16 mouse cellular contexts compared by ENCODE assay signal in genomic region chr9:48721172-48721571, GRCm38 (mm10).
A peak's percentile ranks its signal among the peaks of the same experiment; 100 is the strongest.
DNase-seq lines count a peak whose midpoint lies in the region; ATAC-seq and TF ChIP-seq lines count a peak whose summit lies in the region.
"Had no signal": no experiment of that assay in that cellular context is flagged by ENCODE, and none has a peak within 500 bp of the region (broad histone marks: within the 10 kb centered on the region; RNA-seq: fewer than 3 reads in every experiment).

No protein-coding gene starts in this region.

- no peak for TF ChIP-seq CTCF in hindbrain, postnatal 0 days (IDR thresholded peaks at IDR 0.05; ENCODE audit: low read depth)
- no peak for TF ChIP-seq CTCF in lung, postnatal 0 days (IDR thresholded peaks at IDR 0.05)

- DNase-seq in heart, adult 11 months = peak; percentile 93
- DNase-seq in heart, embryonic 10.5 days (ENCODE audit: low spot score) = no peak
- DNase-seq in hindbrain, embryonic 11.5 days (ENCODE audit: low spot score) = no peak
- DNase-seq in hindbrain, postnatal 0 days (ENCODE audit: low spot score) = no peak
- DNase-seq in lung, postnatal 0 days (ENCODE audit: low spot score) = no peak
- DNase-seq in lung, postnatal 10 days = no peak
- no peak for DNase-seq in embryonic facial prominence, embryonic 10.5 days (ENCODE audit: low spot score)
- DNase-seq: adrenal gland, postnatal 10 days; cerebellum, adult 18-20 months; cerebellum, adult 9-11 months; cerebellum, postnatal 36 days; forebrain, postnatal 0 days; heart, postnatal 10 days had no signal

- no peak overlapping the region for H3K27ac ChIP-seq in heart, embryonic 10.5 days
- H3K27ac ChIP-seq in hindbrain, embryonic 11.5 days (ENCODE audit: low read depth, low read length) = peak overlapping the region; percentile 12; the same call in 1 of the 2 replicates
- no peak overlapping the region for H3K27ac ChIP-seq in hindbrain, postnatal 0 days
- H3K27ac ChIP-seq in lung, postnatal 0 days (ENCODE audit: low read length) = peak overlapping the region; percentile 2; the same call in 1 of the 2 replicates
- H3K27ac ChIP-seq in embryonic facial prominence, embryonic 10.5 days (replicated peaks) = peak overlapping the region; percentile 10; the same call in 1 of the 2 replicates
- H3K27ac ChIP-seq: forebrain, embryonic 13.5 days; heart, embryonic 13.5 days had no signal

- ATAC-seq in hindbrain, embryonic 11.5 days (ENCODE audit: low FRiP score) = no peak
- no peak for ATAC-seq in hindbrain, postnatal 0 days
- no peak for ATAC-seq in lung, postnatal 0 days
- ATAC-seq: forebrain, embryonic 13.5 days; forebrain, postnatal 0 days; intestine, embryonic 16.5 days had no signal

- no peaks in the 10 kb centered on the region for H3K36me3 ChIP-seq in heart, embryonic 10.5 days
- 0 out of 2 replicates have a peak, but pooled peaks cover 2% of the 10 kb centered on the region for H3K36me3 ChIP-seq in hindbrain, embryonic 11.5 days (ENCODE audit: control insufficient read depth, insufficient read depth, low read length)
- H3K36me3 ChIP-seq in hindbrain, postnatal 0 days (ENCODE audit: insufficient read depth, low read length) = no peaks in the 10 kb centered on the region
- H3K36me3 ChIP-seq in lung, postnatal 0 days (ENCODE audit: insufficient read depth, low read length) = peaks cover 15% of the 10 kb centered on the region
- H3K36me3 ChIP-seq in embryonic facial prominence, embryonic 10.5 days (replicated peaks) = peaks cover 19% of the 10 kb centered on the region
- H3K36me3 ChIP-seq: heart, embryonic 13.5 days had no signal

- H3K4me3 ChIP-seq in heart, embryonic 10.5 days = no peak overlapping the region
- H3K4me3 ChIP-seq in hindbrain, embryonic 11.5 days (ENCODE audit: low read depth, low read length) = no peak overlapping the region
- no peak overlapping the region for H3K4me3 ChIP-seq in hindbrain, postnatal 0 days (ENCODE audit: low read length)
- H3K4me3 ChIP-seq in lung, postnatal 0 days (ENCODE audit: low read depth, low read length) = no peak overlapping the region
- no peak overlapping the region for H3K4me3 ChIP-seq in embryonic facial prominence, embryonic 10.5 days
- H3K4me3 ChIP-seq: forebrain, embryonic 13.5 days; heart, embryonic 13.5 days had no signal

- no peak for TF ChIP-seq EP300 in lung, postnatal 0 days (IDR thresholded peaks at IDR 0.05)

- H3K4me1 ChIP-seq in heart, embryonic 10.5 days = peaks cover 22% of the 10 kb centered on the region
- H3K4me1 ChIP-seq in hindbrain, embryonic 11.5 days (replicated peaks; ENCODE audit: control insufficient read depth, insufficient read depth, low read length) = no peaks in the 10 kb centered on the region; the same call in 1 of the 2 replicates
- peaks cover 5% of the 10 kb centered on the region; the same call in 1 of the 2 replicates for H3K4me1 ChIP-seq in hindbrain, postnatal 0 days (ENCODE audit: insufficient read depth, low read length)
- peaks cover 36% of the 10 kb centered on the region for H3K4me1 ChIP-seq in lung, postnatal 0 days (ENCODE audit: insufficient read depth, low read depth, low read length)
- H3K4me1 ChIP-seq in embryonic facial prominence, embryonic 10.5 days = peaks cover 41% of the 10 kb centered on the region

- H3K27me3 ChIP-seq in heart, embryonic 10.5 days (ENCODE audit: insufficient read depth, poor library complexity, severe bottlenecking) = 0 out of 2 replicates have a peak, but pooled peaks cover 4% of the 10 kb centered on the region
- H3K27me3 ChIP-seq in hindbrain, embryonic 11.5 days (ENCODE audit: control insufficient read depth, insufficient read depth, low read length) = no peaks in the 10 kb centered on the region
- no peaks in the 10 kb centered on the region for H3K27me3 ChIP-seq in hindbrain, postnatal 0 days (ENCODE audit: insufficient read depth, low read length)
- H3K27me3 ChIP-seq in lung, postnatal 0 days (replicated peaks; ENCODE audit: insufficient read depth, low read length) = no peaks in the 10 kb centered on the region
- H3K27me3 ChIP-seq in embryonic facial prominence, embryonic 10.5 days (replicated peaks; ENCODE audit: low read depth, poor library complexity, severe bottlenecking) = peaks cover 8% of the 10 kb centered on the region
- H3K27me3 ChIP-seq: forebrain, embryonic 13.5 days had no signal

- H3K9ac ChIP-seq in hindbrain, embryonic 11.5 days (ENCODE audit: low read depth, low read length) = no peak overlapping the region
- no peak overlapping the region for H3K9ac ChIP-seq in hindbrain, postnatal 0 days (replicated peaks; ENCODE audit: low read length)
- no peak overlapping the region for H3K9ac ChIP-seq in lung, postnatal 0 days (replicated peaks; ENCODE audit: low read depth)
- H3K9ac ChIP-seq: forebrain, embryonic 13.5 days; forebrain, postnatal 0 days; heart, embryonic 13.5 days had no signal

- H3K4me2 ChIP-seq in hindbrain, embryonic 11.5 days (replicated peaks; ENCODE audit: low read depth, low read length) = no peak overlapping the region
- H3K4me2 ChIP-seq in hindbrain, postnatal 0 days (ENCODE audit: low read depth, low read length) = no peak overlapping the region
- H3K4me2 ChIP-seq in lung, postnatal 0 days (replicated peaks; ENCODE audit: low read depth, low read length) = no peak overlapping the region
- H3K4me2 ChIP-seq: forebrain, embryonic 13.5 days; heart, embryonic 13.5 days had no signal

- WGBS in heart, embryonic 10.5 days = 72% methylated on average over 3 of the region's 3 CpGs
- WGBS in hindbrain, embryonic 11.5 days = 81% methylated on average over 3 of the region's 3 CpGs
- 86% methylated on average over 3 of the region's 3 CpGs for WGBS in hindbrain, postnatal 0 days
- WGBS in lung, postnatal 0 days = 52% methylated on average over 3 of the region's 3 CpGs
- 71% methylated on average over 3 of the region's 3 CpGs for WGBS in embryonic facial prominence, embryonic 10.5 days

- no peaks in the 10 kb centered on the region for H3K9me3 ChIP-seq in heart, embryonic 10.5 days
- H3K9me3 ChIP-seq in hindbrain, embryonic 11.5 days (ENCODE audit: control insufficient read depth, low read length) = no peaks in the 10 kb centered on the region
- H3K9me3 ChIP-seq in hindbrain, postnatal 0 days (ENCODE audit: low read length) = no peaks in the 10 kb centered on the region
- H3K9me3 ChIP-seq in lung, postnatal 0 days (ENCODE audit: low read length) = no peaks in the 10 kb centered on the region
- H3K9me3 ChIP-seq in embryonic facial prominence, embryonic 10.5 days = no peaks in the 10 kb centered on the region
- H3K9me3 ChIP-seq: forebrain, embryonic 13.5 days; heart, embryonic 13.5 days had no signal

Comparison
In these comparisons a context has a peak if more than half of its experiments do, and no peak if none do; other contexts are left out.
1. H3K27ac ChIP-seq: peak in hindbrain, embryonic 11.5 days (single experiment), lung, postnatal 0 days (single experiment) and embryonic facial prominence, embryonic 10.5 days (single experiment); none in heart, embryonic 10.5 days (single experiment) and hindbrain, postnatal 0 days (single experiment).